Mouse (Mus musculus): ENCODE results near the gene Cx3cl1. TPM values are rescaled to one million over a fixed set of nuclear protein-coding genes. Genes with fewer than 3 reads are reported as not detected.
A peak's percentile ranks its signal among the peaks of the same experiment; 100 is the strongest.

Cx3cl1 gene
- polyA plus RNA-seq, 1 experiment from 2014 or later = 5.2 TPM

- H3K4me2 ChIP-seq (ENCODE audit: low read depth, severe bottlenecking) = no peak overlapping the region
- no peaks in the 10 kb centered on the region for H3K4me1 ChIP-seq (ENCODE audit: control insufficient read depth, insufficient read depth, low read length)
- H3K27me3 ChIP-seq (ENCODE audit: control insufficient read depth, insufficient read depth, low read length) = no peaks in the 10 kb centered on the region
- H3K4me3 ChIP-seq (ENCODE audit: low read depth, low read length) = no peak overlapping the region
- H3K36me3 ChIP-seq (ENCODE audit: control insufficient read depth, insufficient read depth, low read length) = no peaks in the 10 kb centered on the region
- no peaks in the 10 kb centered on the region for H3K9me3 ChIP-seq (ENCODE audit: control insufficient read depth, low read length)
- H3K27ac ChIP-seq (replicated peaks; ENCODE audit: low read depth, low read length) = no peak overlapping the region
- 91% methylated on average over 2 of the region's 2 CpGs for WGBS
- ATAC-seq (ENCODE audit: insufficient number of reproducible peaks, low FRiP score, low TSS enrichment, low read depth) (no peak), DNase-seq (ENCODE audit: low spot score) (no peak)
- no peak overlapping the region for H3K9ac ChIP-seq (ENCODE audit: low read length)
Measured at GRCm38 (mm10) chr8:94754006-94754405, 17.8 kb upstream of the Cx3cl1 start.

- no peaks in the 10 kb centered on the region for H3K9me3 ChIP-seq (ENCODE audit: control insufficient read depth, low read length)
- H3K27me3 ChIP-seq (ENCODE audit: control insufficient read depth, insufficient read depth, low read length) = no peaks in the 10 kb centered on the region
- 70% methylated on average over 2 of the region's 2 CpGs for WGBS
- H3K9ac ChIP-seq (ENCODE audit: low read length) = no peak overlapping the region
- H3K4me1 ChIP-seq (ENCODE audit: control insufficient read depth, insufficient read depth, low read length) = no peaks in the 10 kb centered on the region
- ATAC-seq (ENCODE audit: insufficient number of reproducible peaks, low FRiP score, low TSS enrichment, low read depth) = no peak
- no peak overlapping the region for H3K4me3 ChIP-seq (ENCODE audit: low read depth, low read length)
- DNase-seq (ENCODE audit: low spot score) = no peak
- H3K4me2 ChIP-seq (ENCODE audit: low read depth, severe bottlenecking) = no peak overlapping the region
- no peak overlapping the region for H3K27ac ChIP-seq (replicated peaks; ENCODE audit: low read depth, low read length)
- no peaks in the 10 kb centered on the region for H3K36me3 ChIP-seq (ENCODE audit: control insufficient read depth, insufficient read depth, low read length)
Measured at GRCm38 (mm10) chr8:94754486-94754885, 17.3 kb upstream of the Cx3cl1 start.

GRCm38 (mm10) chr8:94767035-94767434 is 4.8 kb upstream of the Cx3cl1 start:
- Histone ChIP-seq H3K9me3 (ENCODE audit: control insufficient read depth, low read length) (no peaks in the 10 kb centered on the region), H3K4me1 (ENCODE audit: control insufficient read depth, insufficient read depth, low read length) (no peaks in the 10 kb centered on the region), H3K4me3 (ENCODE audit: low read depth, low read length) (no peak overlapping the region), H3K27ac (replicated peaks; ENCODE audit: low read depth, low read length) (no peak overlapping the region), H3K27me3 (ENCODE audit: control insufficient read depth, insufficient read depth, low read length) (peaks cover 9% of the 10 kb centered on the region), H3K4me2 (ENCODE audit: low read depth, severe bottlenecking) (no peak overlapping the region), H3K36me3 (ENCODE audit: control insufficient read depth, insufficient read depth, low read length) (no peaks in the 10 kb centered on the region), H3K9ac (ENCODE audit: low read length) (no peak overlapping the region)
- DNase-seq (ENCODE audit: low spot score) = no peak
- WGBS = 77% methylated on average over 9 of the region's 9 CpGs
- no peak for ATAC-seq (ENCODE audit: insufficient number of reproducible peaks, low FRiP score, low TSS enrichment, low read depth)

- H3K4me3 ChIP-seq (ENCODE audit: low read depth, low read length) = no peak overlapping the region
- WGBS = 59% methylated on average over 6 of the region's 6 CpGs
- ATAC-seq (ENCODE audit: insufficient number of reproducible peaks, low FRiP score, low TSS enrichment, low read depth) = no peak
Measured at GRCm38 (mm10) chr8:94770945-94771344, 864 bp upstream of the Cx3cl1 start.

GRCm38 (mm10) chr8:94773048-94773447 is 1.2 kb downstream of the Cx3cl1 start:
- ATAC-seq (ENCODE audit: insufficient number of reproducible peaks, low FRiP score, low TSS enrichment, low read depth) = no peak

More at GRCm38 (mm10) chr8:94770945-94771344, 864 bp upstream of the Cx3cl1 start:
- H3K27ac ChIP-seq (replicated peaks; ENCODE audit: low read depth, low read length) = no peak overlapping the region
- H3K27me3 ChIP-seq (ENCODE audit: control insufficient read depth, insufficient read depth, low read length) = peaks cover 17% of the 10 kb centered on the region
- H3K9me3 ChIP-seq (ENCODE audit: control insufficient read depth, low read length) = no peaks in the 10 kb centered on the region
- H3K9ac ChIP-seq (ENCODE audit: low read length) = no peak overlapping the region
- peaks cover 14% of the 10 kb centered on the region for H3K4me1 ChIP-seq (ENCODE audit: control insufficient read depth, insufficient read depth, low read length)
- H3K4me2 ChIP-seq (ENCODE audit: low read depth, severe bottlenecking) = no peak overlapping the region
- no peaks in the 10 kb centered on the region for H3K36me3 ChIP-seq (ENCODE audit: control insufficient read depth, insufficient read depth, low read length)
- DNase-seq (ENCODE audit: low spot score) = no peak

GRCm38 (mm10) chr8:94773700-94774171 is 1.9 kb downstream of the Cx3cl1 start:
- Histone ChIP-seq H3K27me3 (ENCODE audit: control insufficient read depth, insufficient read depth, low read length) (peaks cover 17% of the 10 kb centered on the region), H3K36me3 (ENCODE audit: control insufficient read depth, insufficient read depth, low read length) (no peaks in the 10 kb centered on the region), H3K4me3 (ENCODE audit: low read depth, low read length) (no peak overlapping the region), H3K4me1 (ENCODE audit: control insufficient read depth, insufficient read depth, low read length) (peaks cover 18% of the 10 kb centered on the region), H3K4me2 (ENCODE audit: low read depth, severe bottlenecking) (no peak overlapping the region), H3K27ac (replicated peaks; ENCODE audit: low read depth, low read length) (no peak overlapping the region), H3K9ac (ENCODE audit: low read length) (no peak overlapping the region), H3K9me3 (ENCODE audit: control insufficient read depth, low read length) (no peaks in the 10 kb centered on the region)
- 12% methylated on average over 12 of the region's 12 CpGs for WGBS
- 0 out of 2 replicates have a peak, but pooled peaks have one; percentile 11 for ATAC-seq (ENCODE audit: insufficient number of reproducible peaks, low FRiP score, low TSS enrichment, low read depth)
- no peak for DNase-seq (ENCODE audit: low spot score)

More at GRCm38 (mm10) chr8:94773048-94773447, 1.2 kb downstream of the Cx3cl1 start:
- no peak overlapping the region for H3K9ac ChIP-seq (ENCODE audit: low read length)
- peaks cover 16% of the 10 kb centered on the region for H3K4me1 ChIP-seq (ENCODE audit: control insufficient read depth, insufficient read depth, low read length)
- WGBS = 49% methylated on average over 6 of the region's 6 CpGs
- H3K27me3 ChIP-seq (ENCODE audit: control insufficient read depth, insufficient read depth, low read length) = peaks cover 17% of the 10 kb centered on the region
- H3K9me3 ChIP-seq (ENCODE audit: control insufficient read depth, low read length) = no peaks in the 10 kb centered on the region
- H3K27ac ChIP-seq (replicated peaks; ENCODE audit: low read depth, low read length) = no peak overlapping the region
- H3K36me3 ChIP-seq (ENCODE audit: control insufficient read depth, insufficient read depth, low read length) = no peaks in the 10 kb centered on the region
- no peak overlapping the region for H3K4me2 ChIP-seq (ENCODE audit: low read depth, severe bottlenecking)
- DNase-seq (ENCODE audit: low spot score) = no peak
- no peak overlapping the region; the same call in 1 of the 2 replicates for H3K4me3 ChIP-seq (ENCODE audit: low read depth, low read length)

GRCm38 (mm10) chr8:94774601-94775000 is 2.8 kb downstream of the Cx3cl1 start:
- WGBS = 94% methylated on average over 1 of the region's 1 CpGs
- no peak overlapping the region for H3K4me2 ChIP-seq (ENCODE audit: low read depth, severe bottlenecking)
- no peaks in the 10 kb centered on the region for H3K36me3 ChIP-seq (ENCODE audit: control insufficient read depth, insufficient read depth, low read length)
- peaks cover 17% of the 10 kb centered on the region for H3K27me3 ChIP-seq (ENCODE audit: control insufficient read depth, insufficient read depth, low read length)
- no peak overlapping the region for H3K4me3 ChIP-seq (ENCODE audit: low read depth, low read length)
- H3K9me3 ChIP-seq (ENCODE audit: control insufficient read depth, low read length) = no peaks in the 10 kb centered on the region
- H3K4me1 ChIP-seq (ENCODE audit: control insufficient read depth, insufficient read depth, low read length) = peaks cover 18% of the 10 kb centered on the region
- H3K9ac ChIP-seq (ENCODE audit: low read length) = no peak overlapping the region
- DNase-seq (ENCODE audit: low spot score) (no peak), ATAC-seq (ENCODE audit: insufficient number of reproducible peaks, low FRiP score, low TSS enrichment, low read depth) (no peak)
- H3K27ac ChIP-seq (replicated peaks; ENCODE audit: low read depth, low read length) = no peak overlapping the region

GRCm38 (mm10) chr8:94776346-94776745 is 4.5 kb downstream of the Cx3cl1 start:
- Histone ChIP-seq H3K36me3 (ENCODE audit: control insufficient read depth, insufficient read depth, low read length) (no peaks in the 10 kb centered on the region), H3K9me3 (ENCODE audit: control insufficient read depth, low read length) (no peaks in the 10 kb centered on the region), H3K9ac (ENCODE audit: low read length) (no peak overlapping the region), H3K4me3 (ENCODE audit: low read depth, low read length) (no peak overlapping the region), H3K4me1 (ENCODE audit: control insufficient read depth, insufficient read depth, low read length) (peaks cover 18% of the 10 kb centered on the region), H3K27me3 (ENCODE audit: control insufficient read depth, insufficient read depth, low read length) (peaks cover 11% of the 10 kb centered on the region), H3K27ac (replicated peaks; ENCODE audit: low read depth, low read length) (no peak overlapping the region), H3K4me2 (ENCODE audit: low read depth, severe bottlenecking) (no peak overlapping the region)
- ATAC-seq (ENCODE audit: insufficient number of reproducible peaks, low FRiP score, low TSS enrichment, low read depth) (no peak), DNase-seq (ENCODE audit: low spot score) (no peak)
- 82% methylated on average over 2 of the region's 2 CpGs for WGBS

GRCm38 (mm10) chr8:94778036-94778435 is 6.2 kb downstream of the Cx3cl1 start:
- Histone ChIP-seq H3K36me3 (ENCODE audit: control insufficient read depth, insufficient read depth, low read length) (no peaks in the 10 kb centered on the region), H3K4me3 (ENCODE audit: low read depth, low read length) (no peak overlapping the region), H3K9ac (ENCODE audit: low read length) (no peak overlapping the region), H3K4me2 (ENCODE audit: low read depth, severe bottlenecking) (no peak overlapping the region), H3K9me3 (ENCODE audit: control insufficient read depth, low read length) (no peaks in the 10 kb centered on the region), H3K27ac (replicated peaks; ENCODE audit: low read depth, low read length) (no peak overlapping the region), H3K4me1 (ENCODE audit: control insufficient read depth, insufficient read depth, low read length) (peaks cover 14% of the 10 kb centered on the region), H3K27me3 (ENCODE audit: control insufficient read depth, insufficient read depth, low read length) (peaks cover 2% of the 10 kb centered on the region)
- 75% methylated on average over 10 of the region's 10 CpGs for WGBS
- DNase-seq (ENCODE audit: low spot score) (no peak), ATAC-seq (ENCODE audit: insufficient number of reproducible peaks, low FRiP score, low TSS enrichment, low read depth) (no peak)

Measured in limb, embryonic 11.5 days (tissue).